Mouse (Mus musculus) liver, embryonic 14.5 days (tissue): ENCODE results near the gene Cope. TPM values are rescaled to one million over a fixed set of nuclear protein-coding genes. Genes with fewer than 3 reads are reported as not detected.

Experiments
- ATAC-seq: fragments of 200-750 bp; cut with Nextera tagmentation; 2 replicates; pipeline ENCODE4 v1.8.0; 2017; ENCODE audit warnings: moderate number of reproducible peaks, mild to moderate bottlenecking, moderate library complexity; ENCODE audit not compliant: insufficient read depth
- DNase-seq, 3 experiments: peaks; one replicate each; pipeline ENCODE4 v3.0.0-alpha.2; 2012 to 2013; ENCODE audit warnings: low read depth in 3 of 3, low spot score in 3 of 3
- H3K27ac ChIP-seq: fragments of 300-500 bp; sonication (generic); 2 replicates; pipeline ENCODE4 v1.5.1; 2014; ENCODE audit warnings: moderate library complexity, mild to moderate bottlenecking, control low read depth, inconsistent platforms
- H3K27me3 ChIP-seq: fragments of 300-500 bp; sonication (generic); 2 replicates; pipeline ENCODE4 v1.6.1; 2014; ENCODE audit warnings: mild to moderate bottlenecking, low read length, moderate library complexity; ENCODE audit not compliant: control insufficient read depth, insufficient read depth
- H3K36me3 ChIP-seq: fragments of 300-500 bp; sonication (generic); replicated peaks from 2 replicates; pipeline ENCODE4 v1.6.1; 2014; ENCODE audit warnings: low read depth; ENCODE audit not compliant: control insufficient read depth, insufficient read depth
- H3K4me1 ChIP-seq, 2 experiments: fragments of 200-500 bp in 1 of 2; fragments of 300-500 bp in 1 of 2; sonication (generic) in 1 of 2; replicated peaks; 2 replicates each; pipeline ENCODE4 v1.6.1; 2012 to 2014; ENCODE audit warnings: antibody characterized with exemption in 1 of 2, inconsistent platforms in 1 of 2, low read length in 1 of 2; ENCODE audit not compliant: control insufficient read depth in 2 of 2, insufficient read depth in 2 of 2
- H3K4me2 ChIP-seq: fragments of 300-500 bp; sonication (generic); 2 replicates; pipeline ENCODE4 v1.6.1; 2014; ENCODE audit warnings: low read depth, mild to moderate bottlenecking, control low read depth, moderate library complexity
- H3K4me3 ChIP-seq, 2 experiments: fragments of 200-500 bp in 1 of 2; fragments of 300-500 bp in 1 of 2; sonication (generic) in 1 of 2; 2 replicates each; pipeline ENCODE4 v1.5.1; 2012 to 2014; ENCODE audit warnings: low read depth in 2 of 2, low read length in 2 of 2, mild to moderate bottlenecking in 2 of 2, control low read depth in 1 of 2, inconsistent platforms in 1 of 2, moderate library complexity in 1 of 2; ENCODE audit not compliant: insufficient read depth in 1 of 2
- H3K9ac ChIP-seq: fragments of 300-500 bp; sonication (generic); replicated peaks from 2 replicates; pipeline ENCODE4 v1.6.1; 2014; ENCODE audit warnings: mild to moderate bottlenecking, control low read depth, moderate library complexity
- H3K9me3 ChIP-seq: fragments of 300-500 bp; sonication (generic); 2 replicates; pipeline ENCODE4 v1.6.1; 2016; ENCODE audit warnings: low read length, mixed read lengths; ENCODE audit not compliant: control insufficient read depth
- CTCF ChIP-seq: IDR thresholded peaks from 2 replicates; pipeline ENCODE4 v1.5.1; 2016; ENCODE audit warnings: antibody characterized with exemption, low read depth, control low read depth
- EP300 ChIP-seq: IDR thresholded peaks from 2 replicates; pipeline ENCODE4 v1.6.1; 2016; ENCODE audit warnings: antibody characterized with exemption, low read depth
- WGBS: fragments of 180-500 bp; shearing (Covaris S2); extraction: QIAGEN DNeasy Blood & Tissue Kit; methylation state at CpG from one replicate; pipeline ENCODE4 v1.1.7; 2014; ENCODE audit not compliant: insufficient replicate concordance; 5-methylcytosine and 5-hydroxymethylcytosine counted together
- polyA plus RNA-seq, 2 experiments: library from polyadenylated mRNA; depleted of rRNA in 1 of 2; stranded (reverse) in 1 of 2; unstranded in 1 of 2; fragments of >200 nt; fragmentation: Nextera tagmentation in 1 of 2; extraction: Ambion mirVana in 1 of 2; gene quantifications; 2 replicates each; pipeline versions ENCODE4 v1.2.1 to v1.2.3; 2012 to 2014

The Cope gene
- polyA plus RNA-seq, 2 experiments: 138 to 171 TPM

- DNase-seq (no peak), ATAC-seq (peak; percentile 60)
- H3K4me3 ChIP-seq: no peak overlapping the region
- H3K9ac ChIP-seq: no peak overlapping the region
- TF ChIP-seq CTCF (no peak), EP300 (peak; percentile 63)
- 26% methylated on average over 3 of the region's 3 CpGs for WGBS
- H3K4me1 ChIP-seq: peaks cover 10 to 32% of the 10 kb centered on the region in 2 experiments
- no peak overlapping the region for H3K4me2 ChIP-seq
- no peaks in the 10 kb centered on the region; the same call in 1 of the 2 replicates for H3K36me3 ChIP-seq
- H3K27ac ChIP-seq: no peak overlapping the region
- no peaks in the 10 kb centered on the region for H3K27me3 ChIP-seq
- no peaks in the 10 kb centered on the region for H3K9me3 ChIP-seq
Observed at GRCm38 (mm10) chr8:70267674-70268073, 34.6 kb upstream of the Cope start.

- no peaks in the 10 kb centered on the region; the same call in 1 of the 2 replicates for H3K36me3 ChIP-seq
- H3K4me2 ChIP-seq: no peak overlapping the region
- no peak overlapping the region for H3K27ac ChIP-seq
- H3K4me1 ChIP-seq: peaks cover 10 to 39% of the 10 kb centered on the region in 2 experiments
- TF ChIP-seq EP300: no peak
- no peak for TF ChIP-seq CTCF
- 43% methylated on average over 5 of the region's 5 CpGs for WGBS
- no peaks in the 10 kb centered on the region for H3K9me3 ChIP-seq
- H3K4me3 ChIP-seq: no peak overlapping the region
- no peak overlapping the region for H3K9ac ChIP-seq
- no peaks in the 10 kb centered on the region for H3K27me3 ChIP-seq
- DNase-seq: no peak
- no peak for ATAC-seq
Observed at GRCm38 (mm10) chr8:70268311-70268710, 34.0 kb upstream of the Cope start.

- Histone ChIP-seq H3K4me2 (no peak overlapping the region), H3K27ac (no peak overlapping the region; the same call in 1 of the 2 replicates), H3K4me1 (peaks cover 10 to 41% of the 10 kb centered on the region in 2 experiments), H3K27me3 (no peaks in the 10 kb centered on the region), H3K4me3 (no peak overlapping the region), H3K36me3 (no peaks in the 10 kb centered on the region; the same call in 1 of the 2 replicates), H3K9ac (no peak overlapping the region), H3K9me3 (no peaks in the 10 kb centered on the region)
- WGBS: 21% methylated on average over 11 of the region's 11 CpGs
- DNase-seq: no peak
- no peak for TF ChIP-seq EP300
- TF ChIP-seq CTCF: peak; percentile 63
- ATAC-seq: no peak
Observed at GRCm38 (mm10) chr8:70268799-70269565, 33.3 kb upstream of the Cope start.

GRCm38 (mm10) chr8:70272949-70273348 lies 29.4 kb upstream of the Cope start:
- 28% methylated on average over 3 of the region's 3 CpGs for WGBS
- no peak overlapping the region for H3K4me3 ChIP-seq
- H3K9ac ChIP-seq: no peak overlapping the region
- no peak; the same call in 1 of the 2 replicates for TF ChIP-seq EP300
- 0 out of 2 replicates have a peak, but pooled peaks have one; percentile 12 for TF ChIP-seq CTCF
- no peaks in the 10 kb centered on the region for H3K9me3 ChIP-seq
- no peaks in the 10 kb centered on the region for H3K27me3 ChIP-seq
- DNase-seq: peak; percentile 48 to 69 (median 63)
- H3K36me3 ChIP-seq: no peaks in the 10 kb centered on the region
- peak overlapping the region; percentile 37 for H3K27ac ChIP-seq
- peaks cover under 1 to 47% of the 10 kb centered on the region in 2 experiments for H3K4me1 ChIP-seq
- no peak overlapping the region for H3K4me2 ChIP-seq
- ATAC-seq: peak; percentile 82

GRCm38 (mm10) chr8:70274350-70274749 lies 28.0 kb upstream of the Cope start:
- H3K4me3 ChIP-seq: no peak overlapping the region

More at GRCm38 (mm10) chr8:70274350-70274749, 28.0 kb upstream of the Cope start:
- Histone ChIP-seq H3K9me3 (no peaks in the 10 kb centered on the region), H3K4me2 (no peak overlapping the region), H3K27me3 (no peaks in the 10 kb centered on the region), H3K27ac (no peak overlapping the region), H3K9ac (no peak overlapping the region), H3K36me3 (no peaks in the 10 kb centered on the region), H3K4me1 (peaks cover 0 to 36% of the 10 kb centered on the region in 2 experiments; a peak in 2 of 4 replicates)
- ATAC-seq (no peak), DNase-seq (no peak)
- TF ChIP-seq EP300 (no peak), CTCF (no peak)
